Mouse (Mus musculus) embryonic fibroblast, embryonic 13.5 days (primary cell): ENCODE measurements at regions not wholly inside any gene's neighbourhood (a gene's known extent, or its start where the extent isn't known, plus 50 kb on each side); places are given as distances from the start of the nearest gene placed in this dataset.

ENCODE experiments used
- H3K27ac ChIP-seq: 2 replicates; pipeline ENCODE4 v1.5.1; 2012; ENCODE audit warnings: low read length, control low read depth, inconsistent platforms; ENCODE audit not compliant: insufficient read depth
- H3K4me1 ChIP-seq: 2 replicates; pipeline ENCODE4 v1.6.1; 2011; ENCODE audit warnings: low read length; ENCODE audit not compliant: control insufficient read depth, insufficient read depth
- H3K4me3 ChIP-seq: 2 replicates; pipeline ENCODE4 v1.5.1; 2011; ENCODE audit warnings: mild to moderate bottlenecking, control low read depth, low read length; ENCODE audit not compliant: insufficient read depth
- CTCF ChIP-seq: IDR thresholded peaks from 2 replicates; pipeline ENCODE4 v1.5.1; 2011; ENCODE audit warnings: mild to moderate bottlenecking, control low read depth, low read length, moderate library complexity, borderline replicate concordance; ENCODE audit not compliant: insufficient read depth
- POLR2A ChIP-seq: IDR thresholded peaks from 2 replicates; pipeline ENCODE4 v1.6.1; 2011; ENCODE audit warnings: low read depth, mild to moderate bottlenecking, control low read depth, low read length, moderate library complexity

GRCm38 (mm10) chr10:95124476-95124875, 179.8 kb upstream of the Plxnc1 start:
- Histone ChIP-seq H3K4me3 (no peak overlapping the region), H3K27ac (no peak overlapping the region), H3K4me1 (no peaks in the 10 kb centered on the region)
- TF ChIP-seq CTCF (no peak), POLR2A (no peak)

GRCm38 (mm10) chr10:95120007-95120406, 175.4 kb upstream of the Plxnc1 start:
- TF ChIP-seq POLR2A, result no peak
- TF ChIP-seq CTCF, result no peak
- Histone ChIP-seq H3K4me3 (no peak overlapping the region), H3K4me1 (no peaks in the 10 kb centered on the region)

DNA sequence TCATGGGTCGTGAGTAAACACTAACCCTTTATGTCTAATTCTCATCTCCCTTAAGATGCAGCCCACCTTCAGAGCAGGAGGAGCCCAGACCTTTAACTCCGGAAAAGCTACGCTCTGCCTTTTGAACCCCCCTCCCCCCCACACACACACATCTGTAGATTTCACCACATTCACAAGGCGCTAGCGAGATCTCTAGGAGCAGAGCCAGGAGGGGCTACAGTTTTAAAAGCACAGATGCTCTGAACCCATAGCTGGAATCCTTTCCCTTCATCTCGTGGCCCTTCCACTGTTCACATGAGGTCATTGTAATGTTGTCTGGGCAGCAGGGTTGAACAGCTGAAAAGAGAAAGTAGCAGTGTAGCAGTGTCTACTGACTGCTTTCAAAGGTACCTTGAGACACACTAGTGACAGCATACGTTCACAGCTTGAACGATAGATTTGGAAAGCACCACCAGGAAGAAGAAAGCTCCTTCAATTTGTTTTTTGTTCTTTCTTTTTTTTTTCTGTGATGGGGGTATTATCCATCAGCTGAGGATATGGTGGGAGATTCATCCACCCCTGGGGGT, 174.2 kb upstream of the Plxnc1 start:
- TF ChIP-seq POLR2A (no peak), CTCF (no peak)
- Histone ChIP-seq H3K4me1 (no peaks in the 10 kb centered on the region), H3K27ac (no peak overlapping the region), H3K4me3 (no peak overlapping the region)

More at GRCm38 (mm10) chr10:95120007-95120406, 175.4 kb upstream of the Plxnc1 start:
- H3K27ac ChIP-seq, result no peak overlapping the region

GRCm38 (mm10) chr10:95117731-95118212, 173.1 kb upstream of the Plxnc1 start:
- peak overlapping the region; percentile 27; the same call in 1 of the 2 replicates for H3K27ac ChIP-seq
- no peaks in the 10 kb centered on the region for H3K4me1 ChIP-seq
- TF ChIP-seq CTCF (no peak), POLR2A (peak; percentile 27; the same call in 1 of the 2 replicates)
- H3K4me3 ChIP-seq, result no peak overlapping the region

- Histone ChIP-seq H3K27ac (peak overlapping the region; percentile 2), H3K4me3 (no peak overlapping the region), H3K4me1 (no peaks in the 10 kb centered on the region)
- no peak for TF ChIP-seq POLR2A
- no peak for TF ChIP-seq CTCF
Measured at GRCm38 (mm10) chr10:95117041-95117730, 172.6 kb upstream of the Plxnc1 start.

GRCm38 (mm10) chr10:95116579-95117011, 172.0 kb upstream of the Plxnc1 start:
- H3K4me3 ChIP-seq, result no peak overlapping the region
- TF ChIP-seq CTCF (no peak), POLR2A (no peak)
- H3K4me1 ChIP-seq, result no peaks in the 10 kb centered on the region
- 0 out of 2 replicates have a peak overlapping the region, but pooled peaks have one; percentile 2 for H3K27ac ChIP-seq

DNA sequence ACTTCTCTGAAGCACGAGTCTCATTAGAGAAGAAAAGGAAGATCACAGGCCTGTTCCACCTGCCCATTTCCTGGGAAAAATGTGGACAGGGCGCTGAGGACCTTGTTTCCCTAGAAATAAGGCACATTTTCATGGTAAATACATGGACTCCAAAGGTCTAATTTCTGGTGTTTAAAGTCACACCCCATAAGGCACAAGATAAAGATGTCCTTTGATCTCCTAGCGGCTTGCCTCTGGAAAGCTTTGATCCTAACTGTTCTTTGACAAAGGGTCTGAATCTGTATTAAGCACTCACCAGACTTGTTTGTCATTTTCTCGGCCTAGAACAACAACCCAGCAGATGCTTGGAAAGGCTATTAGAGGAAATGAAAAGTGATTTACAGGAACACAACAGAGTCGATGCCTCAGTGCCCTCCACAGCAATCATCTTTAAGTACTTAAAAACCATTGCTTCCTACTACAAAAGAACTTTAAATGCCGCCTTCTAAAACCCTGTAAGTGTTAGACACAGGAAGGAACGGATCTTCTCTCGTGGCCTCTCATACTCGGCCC, 168.3 kb upstream of the Plxnc1 start:
- Histone ChIP-seq H3K4me1 (no peaks in the 10 kb centered on the region), H3K4me3 (no peak overlapping the region), H3K27ac (no peak overlapping the region)
- TF ChIP-seq POLR2A (no peak), CTCF (no peak)

DNA sequence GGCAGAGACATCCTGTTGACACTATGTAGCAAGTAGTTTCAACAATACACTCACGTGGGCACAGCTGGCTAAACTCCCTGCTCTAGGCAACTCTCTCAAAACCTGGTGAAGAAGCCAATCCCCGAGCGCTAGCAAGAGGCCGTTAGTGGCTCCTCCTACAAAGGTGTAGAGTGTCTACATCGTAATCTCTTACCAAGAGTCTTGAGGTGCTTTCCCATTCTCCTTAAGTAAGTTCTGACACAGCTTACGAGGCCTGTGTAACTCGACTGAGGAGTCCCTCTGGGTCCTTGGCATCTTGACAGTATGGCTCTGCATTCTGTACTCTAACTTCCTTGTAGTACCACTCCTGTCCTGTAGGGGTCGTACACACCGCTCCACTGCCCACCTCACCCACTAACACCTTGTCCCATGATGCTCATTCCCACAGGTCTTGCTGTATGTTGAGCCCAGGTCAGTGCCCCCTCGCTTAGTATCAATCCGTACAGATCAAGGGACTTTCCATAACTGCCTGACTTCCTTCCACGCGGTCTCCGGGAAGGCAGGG, 167.7 kb upstream of the Plxnc1 start:
- Histone ChIP-seq H3K4me1 (no peaks in the 10 kb centered on the region), H3K4me3 (no peak overlapping the region), H3K27ac (no peak overlapping the region)
- no peak for TF ChIP-seq POLR2A
- 0 out of 2 replicates have a peak, but pooled peaks have one; percentile 20 for TF ChIP-seq CTCF

- H3K4me1 ChIP-seq, result no peaks in the 10 kb centered on the region
- no peak overlapping the region for H3K27ac ChIP-seq
- no peak overlapping the region for H3K4me3 ChIP-seq
- TF ChIP-seq POLR2A, result no peak
- no peak for TF ChIP-seq CTCF
Measured at GRCm38 (mm10) chr10:95110786-95111185, 166.2 kb upstream of the Plxnc1 start.
